Mouse (Mus musculus): ENCODE measurements around the gene Rhox8.
"Not testable (repeated sequence)": the region's sequence is repeated elsewhere in the genome, so short reads cannot be mapped to it uniquely, and the experiment has no call there.

Rhox8 gene

GRCm38 (mm10) chrX:37878844-37879243, at the start of gene Rhox8:
Rhox8 (minus strand) TSS chrX:37878944.
- no peak for DNase-seq

- DNase-seq: no peak
These were observed 37.6 kb upstream of the Rhox8 start for GRCm38 (mm10) chrX:37916311-37916710.

- no peak for DNase-seq
These were observed 29.8 kb upstream of the Rhox8 start for GRCm38 (mm10) chrX:37908581-37908980.

DNA sequence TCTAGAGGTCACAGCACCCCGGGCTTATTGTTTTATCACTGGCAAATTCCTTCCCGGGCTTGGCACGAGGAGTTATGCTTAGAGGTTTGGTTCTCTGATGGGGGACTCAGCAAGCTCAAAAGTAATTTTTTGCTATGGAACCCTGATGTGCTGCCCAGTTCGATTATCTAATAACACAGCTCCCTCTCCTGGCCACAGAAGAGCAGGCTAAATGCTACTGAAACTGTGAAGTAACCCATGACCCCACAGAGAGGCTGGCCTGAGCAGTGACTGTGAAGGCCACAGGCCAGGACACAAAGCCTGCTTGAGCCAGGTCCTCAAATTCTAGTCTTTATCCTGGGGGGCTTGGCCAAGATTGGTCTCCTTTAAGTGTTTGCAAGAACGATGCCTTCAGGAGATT, 25.0 kb upstream of the Rhox8 start:
- no peak for DNase-seq

- not testable (repeated sequence) for DNase-seq
These were observed 22.9 kb upstream of the Rhox8 start, which contains the start of gene Rhox9 for GRCm38 (mm10) chrX:37901670-37902069. Rhox9 (minus strand) TSS chrX:37901770.

- not testable (repeated sequence) for DNase-seq
These were observed 18.4 kb upstream of the Rhox8 start, which contains the start of gene Rhox7b for GRCm38 (mm10) chrX:37897132-37897531. Rhox7b (minus strand) TSS chrX:37897232.

- DNase-seq: no peak
These were observed 7.1 kb downstream of the Rhox8 start for GRCm38 (mm10) chrX:37871641-37872040.

DNA sequence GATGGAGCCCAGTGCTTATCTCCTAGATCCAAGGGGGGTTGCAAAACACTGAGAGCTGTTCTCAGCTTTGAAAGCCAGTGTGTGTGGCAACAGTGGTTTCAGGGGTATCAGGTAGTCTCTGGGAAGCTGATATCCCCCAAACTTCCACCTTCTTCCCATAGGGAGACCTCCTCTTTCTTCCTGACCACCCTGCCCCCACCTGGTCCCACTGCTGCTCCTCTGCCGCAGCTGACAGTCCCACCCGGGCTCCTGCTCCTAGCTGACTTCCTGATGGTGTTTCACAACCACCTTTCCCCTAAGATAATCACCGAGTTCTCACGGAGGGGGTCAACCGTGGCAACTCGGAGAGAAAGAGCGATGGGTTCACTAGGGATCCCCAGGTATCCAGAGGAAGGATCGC, 47.4 kb downstream of the Rhox8 start, which contains the start of gene Rhox7a:
Gene Rhox7a (plus strand): TSS at position 301 of the 400 bp plus-strand sequence.
- not testable (repeated sequence) for DNase-seq

- not testable (repeated sequence) for DNase-seq
These were observed 52.1 kb downstream of the Rhox8 start, which contains the start of gene Rhox6 for GRCm38 (mm10) chrX:37826610-37827009. Rhox6 (plus strand) TSS chrX:37826910.

Measured in cerebellum, adult 8-10 months (tissue).